In genomic region chr10:17722653-17723410, GRCm38 (mm10) we compare ENCODE assay signal across 8 mouse cellular contexts. TPM values are rescaled to one million over a fixed set of nuclear protein-coding genes. Genes with fewer than 3 reads are reported as not detected.
DNase-seq lines count a peak whose midpoint lies in the region; ATAC-seq and TF ChIP-seq lines count a peak whose summit lies in the region.

Gene Cited2, plus strand, starts transcription at chr10:17723218.

- peak within 1 kb of the TSS; percentile 68 for H3K9ac ChIP-seq in ES-Bruce4 (ENCODE audit: low read depth, poor library complexity, severe bottlenecking)
- peak within 1 kb of the TSS; percentile 97 for H3K9ac ChIP-seq in forebrain, embryonic 14.5 days (ENCODE audit: low read length)
- peak within 1 kb of the TSS; percentile 90 for H3K9ac ChIP-seq in neural tube, embryonic 15.5 days (replicated peaks)

- no peaks in the 10 kb centered on the region for H3K9me3 ChIP-seq in ES-Bruce4 (replicated peaks; ENCODE audit: control insufficient read depth, insufficient read depth, low read length, poor library complexity, severe bottlenecking)
- no peaks in the 10 kb centered on the region for H3K9me3 ChIP-seq in forebrain, embryonic 14.5 days (replicated peaks; ENCODE audit: control insufficient read depth, low read length)
- no peaks in the 10 kb centered on the region for H3K9me3 ChIP-seq in neural tube, embryonic 15.5 days (replicated peaks)

- under 1% methylated on average over 55 of the region's 55 CpGs for whole genome bisulfite sequencing in forebrain, embryonic 14.5 days
- under 1% methylated on average over 55 of the region's 55 CpGs for WGBS in neural tube, embryonic 15.5 days

- DNase-seq in forebrain, embryonic 14.5 days (ENCODE audit: low spot score): peak; percentile 96
- DNase-seq in heart, postnatal 14 days: peak; percentile 100
- peak; percentile 98 for DNase-seq in layer of hippocampus, adult 11-12 months (ENCODE audit: low spot score)
- DNase-seq in lung, adult 18-20 months: peak; percentile 96 to 97
- DNase-seq in testis, postnatal 14 days (ENCODE audit: low spot score): peak; percentile 92

- ATAC-seq in cerebellum, adult (ENCODE audit: insufficient number of reproducible peaks, low FRiP score, low TSS enrichment): peak; percentile 72
- ATAC-seq in forebrain, embryonic 14.5 days: peak; percentile 83
- peak; percentile 88 for ATAC-seq in neural tube, embryonic 15.5 days (ENCODE audit: low FRiP score)

- peak; percentile 93 for TF ChIP-seq POLR2A in ES-Bruce4 (IDR thresholded peaks at IDR 0.05; ENCODE audit: insufficient read depth, low read length)

- TF ChIP-seq EP300 in ES-Bruce4 (IDR thresholded peaks at IDR 0.05; ENCODE audit: insufficient read depth, low read depth, low read length): peak; percentile 72; the same call in 1 of the 2 replicates

- H3K4me1 ChIP-seq in ES-Bruce4 (ENCODE audit: control insufficient read depth, insufficient read depth, low read length): no peaks in the 10 kb centered on the region
- H3K4me1 ChIP-seq in forebrain, embryonic 14.5 days (ENCODE audit: control insufficient read depth, insufficient read depth, low read length): peaks cover 21% of the 10 kb centered on the region
- H3K4me1 ChIP-seq in neural tube, embryonic 15.5 days: peaks cover 22% of the 10 kb centered on the region

- peak; percentile 25 for TF ChIP-seq CTCF in ES-Bruce4 (IDR thresholded peaks at IDR 0.05; ENCODE audit: low read depth, low read length)

- peak within 1 kb of the TSS; percentile 84 for H3K4me3 ChIP-seq in ES-Bruce4 (ENCODE audit: low read depth, low read length)
- H3K4me3 ChIP-seq in forebrain, embryonic 14.5 days (ENCODE audit: low read depth, low read length): peak within 1 kb of the TSS; percentile 92
- peak within 1 kb of the TSS; percentile 94 for H3K4me3 ChIP-seq in neural tube, embryonic 15.5 days (replicated peaks)

- peak within 1 kb of the TSS; percentile 69 for H3K4me2 ChIP-seq in forebrain, embryonic 14.5 days (ENCODE audit: low read length)
- H3K4me2 ChIP-seq in neural tube, embryonic 15.5 days: peak within 1 kb of the TSS; percentile 78

- no peaks in the 10 kb centered on the region for H3K27me3 ChIP-seq in ES-Bruce4 (ENCODE audit: control insufficient read depth, insufficient read depth, low read length, poor library complexity, severe bottlenecking)
- no peaks in the 10 kb centered on the region for H3K27me3 ChIP-seq in forebrain, embryonic 14.5 days (replicated peaks; ENCODE audit: control insufficient read depth, insufficient read depth, low read length)
- no peaks in the 10 kb centered on the region for H3K27me3 ChIP-seq in neural tube, embryonic 15.5 days (replicated peaks)

- no peaks in the 10 kb centered on the region for H3K36me3 ChIP-seq in ES-Bruce4 (ENCODE audit: control insufficient read depth, insufficient read depth, low read length, poor library complexity, severe bottlenecking)
- H3K36me3 ChIP-seq in forebrain, embryonic 14.5 days (ENCODE audit: control insufficient read depth, insufficient read depth, low read length): no peaks in the 10 kb centered on the region
- H3K36me3 ChIP-seq in neural tube, embryonic 15.5 days: no peaks in the 10 kb centered on the region

- peak within 1 kb of the TSS; percentile 42 for H3K27ac ChIP-seq in ES-Bruce4 (ENCODE audit: insufficient read depth, low read length)
- peak within 1 kb of the TSS; percentile 99 for H3K27ac ChIP-seq in forebrain, embryonic 14.5 days (ENCODE audit: low read depth, low read length)
- peak within 1 kb of the TSS; percentile 100 for H3K27ac ChIP-seq in neural tube, embryonic 15.5 days (replicated peaks)

- intact Hi-C loops in heart, postnatal 14 days (cut with DNase I): loop anchor here (5.0 to 10.0 kb wide), 9 partner anchors 161 to 1086 kb away; no protein-coding TSS in a partner anchor

RNA-seq across cellular contexts. Expression of gene Cited2, which starts in this region (rescaled TPM):
- 158 and 174 TPM in 2 replicates for polyA plus RNA-seq in ES-Bruce4 (2011; ENCODE audit: insufficient read depth, insufficient read length, low read depth, missing spikeins)
- 50.8 and 62.7 TPM in 2 replicates for polyA plus RNA-seq in forebrain, embryonic 14.5 days (2014; fragmentation: Nextera tagmentation; extraction: Ambion mirVana)
- 10 to 100 TPM; 34.2 to 39.6 TPM for total RNA-seq in heart, postnatal 14 days (2021)
- 66.5 and 72.7 TPM in 2 replicates for polyA plus RNA-seq in neural tube, embryonic 15.5 days (2015; fragmentation: Nextera tagmentation; extraction: Ambion mirVana)

Comparison
In these comparisons a context has a peak if more than half of its experiments do, and no peak if none do; other contexts are left out.
1. Peak in every context shown above with its lines: DNase-seq, ATAC-seq, H3K4me3 ChIP-seq and H3K27ac ChIP-seq.
2. H3K27ac ChIP-seq: peak in every context shown above with its lines; median percentile 100 in neural tube, embryonic 15.5 days; 99 in forebrain, embryonic 14.5 days; 42 in ES-Bruce4.